ENCODE assay signal across 8 mouse cellular contexts in the genomic region with DNA sequence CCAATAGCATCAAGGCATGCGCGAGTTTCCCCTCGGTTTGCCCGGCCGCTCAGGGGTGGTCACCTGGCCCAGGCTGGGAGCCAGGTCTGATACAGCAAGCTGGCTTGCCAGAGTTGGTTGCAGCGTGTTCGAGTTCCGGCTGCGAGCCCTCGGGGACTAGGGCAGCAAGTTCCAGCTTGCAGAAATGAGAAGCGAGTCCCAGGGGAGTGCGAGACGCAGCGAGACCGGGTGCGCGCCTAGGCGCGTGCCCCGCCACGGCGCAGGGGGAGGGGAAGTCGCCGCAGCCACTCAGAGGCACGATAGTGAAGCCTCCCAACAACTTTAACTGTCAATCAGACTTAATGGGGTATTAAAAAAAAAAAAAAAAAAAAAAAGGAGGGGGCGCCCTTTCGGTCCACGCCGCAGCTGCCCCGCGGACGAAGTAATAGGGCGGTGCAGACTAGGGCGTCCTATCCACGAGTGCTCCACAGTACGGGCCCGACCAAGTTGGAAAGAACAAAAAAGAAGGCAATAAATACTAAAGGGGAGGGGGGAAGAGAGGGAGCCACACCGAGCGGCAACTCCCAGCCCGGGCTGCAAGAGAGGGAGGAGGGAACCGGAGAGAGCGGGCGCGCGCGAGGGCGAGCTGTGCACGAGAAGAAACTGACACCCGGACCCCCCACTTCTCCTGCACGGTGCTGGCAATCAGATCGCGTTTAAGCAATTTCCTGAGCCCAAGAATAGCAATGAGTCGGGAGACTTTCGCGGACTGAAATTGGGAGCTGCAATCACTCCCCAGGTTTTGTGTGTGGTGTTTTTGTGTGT. TPM values are rescaled to one million over a fixed set of nuclear protein-coding genes. Genes with fewer than 3 reads are reported as not detected.
A peak's percentile ranks its signal among the peaks of the same experiment; 100 is the strongest.
DNase-seq lines count a peak whose midpoint lies in the region; ATAC-seq and TF ChIP-seq lines count a peak whose summit lies in the region.

A gene (plus strand): TSS at position 695 of the 804 bp plus-strand sequence.

- TF ChIP-seq CTCF in C2C12 (IDR thresholded peaks at IDR 0.05; ENCODE audit: control insufficient read depth, insufficient read depth, insufficient read length), result no peak

- H3K9ac ChIP-seq in heart, embryonic 14.5 days (ENCODE audit: low read length), result peak within 1 kb of the TSS; percentile 77
- H3K9ac ChIP-seq in liver, embryonic 15.5 days, result peak within 1 kb of the TSS; percentile 53
- H3K9ac ChIP-seq in neural tube, embryonic 11.5 days (ENCODE audit: low read length), result peak within 1 kb of the TSS; percentile 66
- peak within 1 kb of the TSS; percentile 87 for H3K9ac ChIP-seq in stomach, embryonic 16.5 days (ENCODE audit: low read length)

- WGBS in forebrain, embryonic 10.5 days, result under 1% methylated on average over 54 of the region's 55 CpGs
- WGBS in heart, embryonic 14.5 days, result under 1% methylated on average over 54 of the region's 55 CpGs
- WGBS in liver, embryonic 15.5 days (ENCODE audit: insufficient replicate concordance), result 1% methylated on average over 54 of the region's 55 CpGs
- under 1% methylated on average over 55 of the region's 55 CpGs for WGBS in neural tube, embryonic 11.5 days
- under 1% methylated on average over 54 of the region's 55 CpGs for WGBS in stomach, embryonic 16.5 days

- ATAC-seq in heart, embryonic 14.5 days (ENCODE audit: insufficient number of reproducible peaks, insufficient read depth, low FRiP score, low read depth), result peak; percentile 38; the same call in 1 of the 2 replicates
- peak; percentile 72 for ATAC-seq in liver, embryonic 15.5 days (ENCODE audit: insufficient read depth)
- peak; percentile 83 for ATAC-seq in neural tube, embryonic 11.5 days (ENCODE audit: insufficient read depth, low FRiP score, low TSS enrichment)
- ATAC-seq in stomach, embryonic 16.5 days (ENCODE audit: insufficient read depth, low FRiP score), result peak; percentile 76

- H3K4me3 ChIP-seq in C2C12 (ENCODE audit: insufficient read depth, poor library complexity, severe bottlenecking), result peak within 1 kb of the TSS; percentile 28
- peak within 1 kb of the TSS; percentile 99 for H3K4me3 ChIP-seq in brown adipose tissue, adult 24 weeks (ENCODE audit: insufficient read depth, low read depth, low read length)
- H3K4me3 ChIP-seq in forebrain, embryonic 10.5 days, result peak within 1 kb of the TSS; percentile 58
- H3K4me3 ChIP-seq in heart, embryonic 14.5 days (ENCODE audit: control insufficient read depth in 1 of 2, insufficient read depth in 1 of 2, low read depth in 1 of 2, low read length in 2 of 2), result peak within 1 kb of the TSS; percentile 49 to 64
- H3K4me3 ChIP-seq in liver, embryonic 15.5 days (replicated peaks), result peak within 1 kb of the TSS; percentile 62
- H3K4me3 ChIP-seq in neural tube, embryonic 11.5 days (ENCODE audit: low read depth, low read length), result peak within 1 kb of the TSS; percentile 57
- H3K4me3 ChIP-seq in stomach, embryonic 16.5 days (replicated peaks; ENCODE audit: low read length), result peak within 1 kb of the TSS; percentile 78

- no peaks in the 10 kb centered on the region for H3K79me3 ChIP-seq in C2C12 (ENCODE audit: low read depth)

- peak within 1 kb of the TSS; percentile 98 for H3K27ac ChIP-seq in brown adipose tissue, adult 24 weeks (replicated peaks; ENCODE audit: low read depth, low read length)
- H3K27ac ChIP-seq in forebrain, embryonic 10.5 days, result peak within 1 kb of the TSS; percentile 72
- H3K27ac ChIP-seq in heart, embryonic 14.5 days (replicated peaks in 1 of 2; ENCODE audit: control insufficient read depth in 1 of 2, insufficient read depth in 1 of 2, low read depth in 2 of 2, low read length in 2 of 2), result peak within 1 kb of the TSS; percentile 36 to 73
- peak within 1 kb of the TSS; percentile 73 for H3K27ac ChIP-seq in liver, embryonic 15.5 days (replicated peaks)
- H3K27ac ChIP-seq in neural tube, embryonic 11.5 days (ENCODE audit: low read depth, low read length), result peak within 1 kb of the TSS; percentile 60
- peak within 1 kb of the TSS; percentile 98 for H3K27ac ChIP-seq in stomach, embryonic 16.5 days (ENCODE audit: low read length)

- peak within 1 kb of the TSS; percentile 98 for H3K4me2 ChIP-seq in heart, embryonic 14.5 days (ENCODE audit: low read length)
- peak within 1 kb of the TSS; percentile 79 for H3K4me2 ChIP-seq in liver, embryonic 15.5 days
- H3K4me2 ChIP-seq in neural tube, embryonic 11.5 days (ENCODE audit: low read depth), result peak within 1 kb of the TSS; percentile 56
- peak within 1 kb of the TSS; percentile 73 for H3K4me2 ChIP-seq in stomach, embryonic 16.5 days (ENCODE audit: low read depth, low read length)

- no peaks in the 10 kb centered on the region for H3K9me3 ChIP-seq in forebrain, embryonic 10.5 days
- H3K9me3 ChIP-seq in heart, embryonic 14.5 days (ENCODE audit: control insufficient read depth, low read length), result no peaks in the 10 kb centered on the region
- H3K9me3 ChIP-seq in liver, embryonic 15.5 days (replicated peaks), result no peaks in the 10 kb centered on the region
- H3K9me3 ChIP-seq in neural tube, embryonic 11.5 days (ENCODE audit: control insufficient read depth, low read length), result no peaks in the 10 kb centered on the region
- no peaks in the 10 kb centered on the region for H3K9me3 ChIP-seq in stomach, embryonic 16.5 days (replicated peaks; ENCODE audit: control insufficient read depth, low read length)

- H3K4me1 ChIP-seq in brown adipose tissue, adult 24 weeks (ENCODE audit: control insufficient read depth, insufficient read depth, insufficient read length, low read length), result peaks cover 8% of the 10 kb centered on the region
- peaks cover 50% of the 10 kb centered on the region for H3K4me1 ChIP-seq in forebrain, embryonic 10.5 days
- peaks cover 22 to 34% of the 10 kb centered on the region in 2 experiments for H3K4me1 ChIP-seq in heart, embryonic 14.5 days (ENCODE audit: control insufficient read depth in 2 of 2, insufficient read depth in 2 of 2, low read length in 2 of 2)
- H3K4me1 ChIP-seq in liver, embryonic 15.5 days (replicated peaks), result peaks cover 38% of the 10 kb centered on the region
- H3K4me1 ChIP-seq in neural tube, embryonic 11.5 days (ENCODE audit: control insufficient read depth, insufficient read depth, low read length), result peaks cover 25% of the 10 kb centered on the region
- H3K4me1 ChIP-seq in stomach, embryonic 16.5 days (ENCODE audit: control insufficient read depth, insufficient read depth, low read length), result peaks cover 38% of the 10 kb centered on the region

- H3K36me3 ChIP-seq in C2C12 (ENCODE audit: control insufficient read depth, insufficient read depth), result no peaks in the 10 kb centered on the region
- no peaks in the 10 kb centered on the region for H3K36me3 ChIP-seq in forebrain, embryonic 10.5 days (replicated peaks)
- H3K36me3 ChIP-seq in heart, embryonic 14.5 days (ENCODE audit: control insufficient read depth, insufficient read depth, low read length), result no peaks in the 10 kb centered on the region
- H3K36me3 ChIP-seq in liver, embryonic 15.5 days (replicated peaks), result no peaks in the 10 kb centered on the region
- H3K36me3 ChIP-seq in neural tube, embryonic 11.5 days (ENCODE audit: control insufficient read depth, insufficient read depth, low read length), result no peaks in the 10 kb centered on the region
- H3K36me3 ChIP-seq in stomach, embryonic 16.5 days (ENCODE audit: control insufficient read depth, insufficient read depth, low read length), result no peaks in the 10 kb centered on the region

- H3ac ChIP-seq in C2C12 (ENCODE audit: control insufficient read depth, insufficient read length, low read depth), result peak within 1 kb of the TSS; percentile 9

- no peaks in the 10 kb centered on the region for H3K79me2 ChIP-seq in C2C12 (ENCODE audit: control insufficient read depth, insufficient read depth)

- H3K27me3 ChIP-seq in C2C12 (ENCODE audit: control insufficient read depth, insufficient read depth, insufficient read length), result no peaks in the 10 kb centered on the region
- peaks cover 44% of the 10 kb centered on the region for H3K27me3 ChIP-seq in forebrain, embryonic 10.5 days (ENCODE audit: poor library complexity, severe bottlenecking)
- H3K27me3 ChIP-seq in heart, embryonic 14.5 days (ENCODE audit: control insufficient read depth, insufficient read depth, low read length), result no peaks in the 10 kb centered on the region
- H3K27me3 ChIP-seq in liver, embryonic 15.5 days, result peaks cover 58% of the 10 kb centered on the region
- H3K27me3 ChIP-seq in neural tube, embryonic 11.5 days (ENCODE audit: control insufficient read depth, insufficient read depth, low read length), result no peaks in the 10 kb centered on the region
- H3K27me3 ChIP-seq in stomach, embryonic 16.5 days (ENCODE audit: control insufficient read depth, insufficient read depth, low read length), result no peaks in the 10 kb centered on the region

- DNase-seq in forebrain, embryonic 10.5 days (ENCODE audit: extremely low spot score, low spot score), result peak; percentile 78
- DNase-seq in kidney, postnatal 14 days, result peak; percentile 94
- DNase-seq in neural tube, embryonic 11.5 days (ENCODE audit: low spot score), result peak; percentile 87

TF ChIP-seq in C2C12, 6 proteins besides CTCF, POLR2A, EP300 and RAD21:
- TF ChIP-seq CEBPB (IDR thresholded peaks at IDR 0.05; ENCODE audit: low read depth) (no peak), MYOG (IDR thresholded peaks at IDR 0.05; ENCODE audit: control insufficient read depth, extremely low read depth, insufficient read length) (no peak), FOSL1 (IDR thresholded peaks at IDR 0.05; ENCODE audit: insufficient read depth, low read length, poor library complexity, severe bottlenecking) (no peak), MYOD1 (IDR thresholded peaks at IDR 0.05; ENCODE audit: control insufficient read depth, insufficient read length, low read depth) (no peak), MAX (IDR thresholded peaks at IDR 0.05) (no peak), USF1 (IDR thresholded peaks at IDR 0.05; ENCODE audit: low read depth) (no peak)

RNA-seq across cellular contexts. Expression of the gene that starts here (rescaled TPM):
- polyA plus RNA-seq in C2C12 (2012; fragmentation: generic; extraction: Trizol), result 5.0 TPM
- polyA plus RNA-seq in brown adipose tissue, adult 24 weeks (2012; ENCODE audit: insufficient read depth, insufficient read length, missing spikeins), result 167 and 202 TPM in 2 replicates
- polyA plus RNA-seq in forebrain, embryonic 10.5 days (2016; fragmentation: Nextera tagmentation; extraction: Ambion mirVana), result 12.2 and 15.3 TPM in 2 replicates
- 33.3 and 36.6 TPM in 2 replicates for polyA plus RNA-seq in heart, embryonic 14.5 days (2014; fragmentation: Nextera tagmentation; extraction: Ambion mirVana)
- polyA plus RNA-seq in liver, embryonic 15.5 days (2015; fragmentation: Nextera tagmentation; extraction: Ambion mirVana), result 27.6 and 33.3 TPM in 2 replicates
- 113 and 128 TPM in 2 replicates for polyA plus RNA-seq in neural tube, embryonic 11.5 days (2014; fragmentation: Nextera tagmentation; extraction: Ambion mirVana)
- polyA plus RNA-seq in stomach, embryonic 16.5 days (2015; fragmentation: Nextera tagmentation; extraction: Ambion mirVana), result 118 and 119 TPM in 2 replicates

Comparison
In these comparisons a context has a peak if more than half of its experiments do, and no peak if none do; other contexts are left out.
1. Peak in every context shown above with its lines: DNase-seq, ATAC-seq, H3K4me3 ChIP-seq and H3K27ac ChIP-seq.
2. H3K4me3 ChIP-seq: peak in every context shown above with its lines; median percentile 99 in brown adipose tissue, adult 24 weeks; 78 in stomach, embryonic 16.5 days; 62 in liver, embryonic 15.5 days; 58 in forebrain, embryonic 10.5 days; 57 in neural tube, embryonic 11.5 days; 56 in heart, embryonic 14.5 days; 28 in C2C12.